Mouse (Mus musculus) liver, embryonic 14.5 days (tissue): ENCODE results near the gene Iqcn. TPM values are rescaled to one million over a fixed set of nuclear protein-coding genes. Genes with fewer than 3 reads are reported as not detected.
A peak's percentile ranks its signal among the peaks of the same experiment; 100 is the strongest.

Experiments used
- ATAC-seq: fragments of 200-750 bp; cut with Nextera tagmentation; 2 replicates; pipeline ENCODE4 v1.8.0; 2017; ENCODE audit warnings: moderate number of reproducible peaks, mild to moderate bottlenecking, moderate library complexity; ENCODE audit not compliant: insufficient read depth
- DNase-seq, 3 experiments: peaks; one replicate each; pipeline ENCODE4 v3.0.0-alpha.2; 2012 to 2013; ENCODE audit warnings: low read depth in 3 of 3, low spot score in 3 of 3
- H3K27ac ChIP-seq: fragments of 300-500 bp; sonication (generic); 2 replicates; pipeline ENCODE4 v1.5.1; 2014; ENCODE audit warnings: moderate library complexity, mild to moderate bottlenecking, control low read depth, inconsistent platforms
- H3K27me3 ChIP-seq: fragments of 300-500 bp; sonication (generic); 2 replicates; pipeline ENCODE4 v1.6.1; 2014; ENCODE audit warnings: mild to moderate bottlenecking, low read length, moderate library complexity; ENCODE audit not compliant: control insufficient read depth, insufficient read depth
- H3K36me3 ChIP-seq: fragments of 300-500 bp; sonication (generic); replicated peaks from 2 replicates; pipeline ENCODE4 v1.6.1; 2014; ENCODE audit warnings: low read depth; ENCODE audit not compliant: control insufficient read depth, insufficient read depth
- H3K4me1 ChIP-seq, 2 experiments: fragments of 200-500 bp in 1 of 2; fragments of 300-500 bp in 1 of 2; sonication (generic) in 1 of 2; replicated peaks; 2 replicates each; pipeline ENCODE4 v1.6.1; 2012 to 2014; ENCODE audit warnings: antibody characterized with exemption in 1 of 2, inconsistent platforms in 1 of 2, low read length in 1 of 2; ENCODE audit not compliant: control insufficient read depth in 2 of 2, insufficient read depth in 2 of 2
- H3K4me2 ChIP-seq: fragments of 300-500 bp; sonication (generic); 2 replicates; pipeline ENCODE4 v1.6.1; 2014; ENCODE audit warnings: low read depth, mild to moderate bottlenecking, control low read depth, moderate library complexity
- H3K4me3 ChIP-seq, 2 experiments: fragments of 200-500 bp in 1 of 2; fragments of 300-500 bp in 1 of 2; sonication (generic) in 1 of 2; 2 replicates each; pipeline ENCODE4 v1.5.1; 2012 to 2014; ENCODE audit warnings: low read depth in 2 of 2, low read length in 2 of 2, mild to moderate bottlenecking in 2 of 2, control low read depth in 1 of 2, inconsistent platforms in 1 of 2, moderate library complexity in 1 of 2; ENCODE audit not compliant: insufficient read depth in 1 of 2
- H3K9ac ChIP-seq: fragments of 300-500 bp; sonication (generic); replicated peaks from 2 replicates; pipeline ENCODE4 v1.6.1; 2014; ENCODE audit warnings: mild to moderate bottlenecking, control low read depth, moderate library complexity
- H3K9me3 ChIP-seq: fragments of 300-500 bp; sonication (generic); 2 replicates; pipeline ENCODE4 v1.6.1; 2016; ENCODE audit warnings: low read length, mixed read lengths; ENCODE audit not compliant: control insufficient read depth
- CTCF ChIP-seq: IDR thresholded peaks from 2 replicates; pipeline ENCODE4 v1.5.1; 2016; ENCODE audit warnings: antibody characterized with exemption, low read depth, control low read depth
- EP300 ChIP-seq: IDR thresholded peaks from 2 replicates; pipeline ENCODE4 v1.6.1; 2016; ENCODE audit warnings: antibody characterized with exemption, low read depth
- WGBS: fragments of 180-500 bp; shearing (Covaris S2); extraction: QIAGEN DNeasy Blood & Tissue Kit; methylation state at CpG from one replicate; pipeline ENCODE4 v1.1.7; 2014; ENCODE audit not compliant: insufficient replicate concordance; 5-methylcytosine and 5-hydroxymethylcytosine counted together
- polyA plus RNA-seq, 2 experiments: library from polyadenylated mRNA; depleted of rRNA in 1 of 2; stranded (reverse) in 1 of 2; unstranded in 1 of 2; fragments of >200 nt; fragmentation: Nextera tagmentation in 1 of 2; extraction: Ambion mirVana in 1 of 2; gene quantifications; 2 replicates each; pipeline versions ENCODE4 v1.2.1 to v1.2.3; 2012 to 2014

Gene Iqcn
- polyA plus RNA-seq, 2 experiments: not detected

- H3K9ac ChIP-seq: peak overlapping the region; percentile 51; the same call in 1 of the 2 replicates
- peak in 1 of 3 experiments; percentile 56 for DNase-seq
- 1% methylated on average over 3 of the region's 3 CpGs for WGBS
- peaks cover 66% of the 10 kb centered on the region in 2 experiments for H3K4me1 ChIP-seq
- no peak for ATAC-seq
- TF ChIP-seq EP300 (no peak), CTCF (peak; percentile 95)
- H3K36me3 ChIP-seq: no peaks in the 10 kb centered on the region; the same call in 1 of the 2 replicates
- H3K27me3 ChIP-seq: no peaks in the 10 kb centered on the region
- peak overlapping the region; percentile 85 for H3K27ac ChIP-seq
- H3K4me3 ChIP-seq: peak overlapping the region; percentile 0 to 3; a peak in 3 of 4 replicates
- H3K9me3 ChIP-seq: no peaks in the 10 kb centered on the region
- H3K4me2 ChIP-seq: peak overlapping the region; percentile 99
Measured at GRCm38 (mm10) chr8:70763354-70763753, 60.1 kb downstream of the Iqcn start.

- H3K9ac ChIP-seq: peak overlapping the region; percentile 51
- H3K27ac ChIP-seq: peak overlapping the region; percentile 85
- no peaks in the 10 kb centered on the region for H3K9me3 ChIP-seq
- no peaks in the 10 kb centered on the region for H3K27me3 ChIP-seq
- WGBS: 10% methylated on average over 8 of the region's 8 CpGs
- ATAC-seq (peak; percentile 49), DNase-seq (peak; percentile 83 to 94 (median 85))
- H3K36me3 ChIP-seq: no peaks in the 10 kb centered on the region; the same call in 1 of the 2 replicates
- H3K4me1 ChIP-seq: peaks cover 65 to 66% of the 10 kb centered on the region in 2 experiments
- TF ChIP-seq EP300 (peak; percentile 73), CTCF (no peak)
- H3K4me2 ChIP-seq: peak overlapping the region; percentile 99
- peak overlapping the region; percentile 0 to 3; a peak in 3 of 4 replicates for H3K4me3 ChIP-seq
Measured at GRCm38 (mm10) chr8:70764026-70764425, 60.8 kb downstream of the Iqcn start.

GRCm38 (mm10) chr8:70764676-70765075 is 61.4 kb downstream of the Iqcn start:
- Histone ChIP-seq H3K4me3 (no peak overlapping the region; a peak in 1 of 4 replicates), H3K36me3 (no peaks in the 10 kb centered on the region; the same call in 1 of the 2 replicates), H3K27me3 (no peaks in the 10 kb centered on the region), H3K27ac (peak overlapping the region; percentile 85), H3K9ac (peak overlapping the region; percentile 51), H3K9me3 (no peaks in the 10 kb centered on the region), H3K4me1 (peaks cover 63 to 65% of the 10 kb centered on the region in 2 experiments), H3K4me2 (peak overlapping the region; percentile 99)
- ATAC-seq (no peak), DNase-seq (no peak)
- 0 out of 2 replicates have a peak, but pooled peaks have one; percentile 13 for TF ChIP-seq CTCF
- TF ChIP-seq EP300: no peak
- WGBS: 76% methylated on average over 13 of the region's 13 CpGs

GRCm38 (mm10) chr8:70765329-70765728 is 62.1 kb downstream of the Iqcn start:
- peak overlapping the region; percentile 25 to 72; a peak in 3 of 4 replicates for H3K4me3 ChIP-seq
- no peaks in the 10 kb centered on the region for H3K9me3 ChIP-seq
- H3K27me3 ChIP-seq: no peaks in the 10 kb centered on the region
- no peak for DNase-seq
- H3K27ac ChIP-seq: peak overlapping the region; percentile 79
- peaks cover 61 to 65% of the 10 kb centered on the region in 2 experiments for H3K4me1 ChIP-seq
- no peak for TF ChIP-seq CTCF
- H3K9ac ChIP-seq: no peak overlapping the region; the same call in 1 of the 2 replicates
- H3K36me3 ChIP-seq: no peaks in the 10 kb centered on the region; the same call in 1 of the 2 replicates
- H3K4me2 ChIP-seq: peak overlapping the region; percentile 99
- WGBS: 28% methylated on average over 9 of the region's 9 CpGs
- no peak for ATAC-seq

GRCm38 (mm10) chr8:70765838-70766570 is 62.7 kb downstream of the Iqcn start:
- DNase-seq: no peak
- peaks cover 61 to 67% of the 10 kb centered on the region in 2 experiments for H3K4me1 ChIP-seq

More at GRCm38 (mm10) chr8:70765838-70766570, 62.7 kb downstream of the Iqcn start:
- H3K4me2 ChIP-seq: peak overlapping the region; percentile 99
- TF ChIP-seq EP300 (no peak), CTCF (no peak)
- peak overlapping the region; percentile 79 for H3K27ac ChIP-seq
- no peaks in the 10 kb centered on the region for H3K9me3 ChIP-seq
- no peak for ATAC-seq
- no peaks in the 10 kb centered on the region for H3K27me3 ChIP-seq
- no peaks in the 10 kb centered on the region; the same call in 1 of the 2 replicates for H3K36me3 ChIP-seq
- 2% methylated on average over 34 of the region's 34 CpGs for WGBS
- H3K9ac ChIP-seq: peak overlapping the region; percentile 77
- H3K4me3 ChIP-seq: peak overlapping the region; percentile 72 to 77
